Mouse (Mus musculus): ENCODE data around the gene Gm11111. TPM values are rescaled to one million over a fixed set of nuclear protein-coding genes. Genes with fewer than 3 reads are reported as not detected.

Gm11111 gene
- total RNA-seq, 2 experiments from 2014 or later: not detected

DNA sequence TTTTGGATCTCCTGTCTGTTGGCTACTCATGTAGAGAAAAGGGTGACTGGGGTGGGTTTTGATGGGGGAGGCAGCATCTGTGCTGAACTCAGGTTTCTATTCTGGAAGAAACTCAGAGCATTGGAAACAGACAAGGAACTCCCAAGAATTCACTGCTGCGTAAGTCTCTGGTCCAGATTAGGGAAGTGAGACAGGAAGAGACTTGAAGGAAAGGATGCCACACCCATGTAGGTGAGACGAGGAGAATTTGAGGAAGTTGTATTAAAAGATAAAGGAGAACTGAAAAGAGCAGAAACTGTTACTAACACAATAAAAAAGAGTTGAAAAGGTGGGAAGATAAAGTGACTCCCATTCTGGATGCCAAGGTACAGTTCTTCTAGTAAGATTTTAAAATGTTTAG, 25.9 kb downstream of the Gm11111 start:
- ATAC-seq (replicated peaks; ENCODE audit: low FRiP score, poor library complexity, severe bottlenecking): no peak

DNA sequence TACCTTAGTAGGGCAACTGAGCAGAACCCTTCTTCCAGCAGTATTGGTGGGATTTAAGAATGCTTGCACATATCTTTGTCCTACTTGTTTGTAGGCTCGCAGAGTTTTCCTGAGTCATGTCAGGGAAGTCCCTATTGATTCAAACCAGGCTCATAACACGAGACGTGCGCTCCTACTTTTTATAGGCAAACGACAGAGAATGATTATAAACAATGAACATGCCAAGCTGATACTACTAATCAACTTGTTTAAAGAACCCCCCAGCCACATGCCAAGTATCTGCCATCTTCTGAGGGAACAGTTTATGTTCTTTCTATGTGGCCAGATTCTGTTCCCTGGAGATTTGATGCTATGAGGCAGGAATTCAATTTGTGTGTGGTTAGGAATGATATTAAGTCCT, 28.3 kb downstream of the Gm11111 start:
- ATAC-seq (replicated peaks; ENCODE audit: low FRiP score, poor library complexity, severe bottlenecking): no peak

DNA sequence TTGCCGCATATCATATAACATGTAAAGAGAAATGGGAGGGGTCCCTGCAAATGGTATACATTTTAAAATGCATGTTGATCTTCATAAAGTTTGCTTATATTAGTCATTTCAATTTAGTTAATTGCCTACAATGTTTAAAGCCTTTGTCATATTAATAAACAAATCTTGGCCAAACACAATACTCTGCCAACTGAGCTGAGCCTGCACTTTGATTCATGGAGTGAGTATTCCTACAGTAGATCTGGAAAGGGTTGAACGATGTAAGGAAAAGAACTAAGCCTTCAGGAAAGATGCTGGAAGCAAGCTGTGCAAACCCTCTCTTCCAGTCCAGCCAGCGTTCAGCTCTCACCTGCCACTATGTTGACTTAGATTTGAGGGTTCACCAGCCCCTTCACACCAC, 29.6 kb downstream of the Gm11111 start:
- no peak for ATAC-seq (replicated peaks; ENCODE audit: low FRiP score, poor library complexity, severe bottlenecking)

DNA sequence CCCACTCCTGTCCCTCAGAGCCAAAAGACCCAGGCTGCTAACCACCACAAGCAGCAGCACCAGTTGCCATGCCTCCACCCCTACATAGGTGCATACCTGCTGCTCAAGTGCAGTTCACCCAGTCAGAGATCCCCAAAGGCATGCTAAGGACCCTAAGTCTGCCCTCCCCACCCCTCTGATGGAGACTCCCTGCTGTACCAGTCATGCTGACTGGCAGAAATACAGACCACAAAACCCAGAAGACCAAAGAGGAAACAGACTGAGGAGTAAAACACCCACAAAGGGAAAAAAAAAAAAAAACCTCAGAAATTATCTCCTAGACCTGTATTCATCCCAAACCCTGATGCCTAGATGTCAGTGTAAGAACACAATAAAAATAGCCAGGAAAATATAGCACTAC, 33.4 kb downstream of the Gm11111 start:
- ATAC-seq (replicated peaks; ENCODE audit: low FRiP score, poor library complexity, severe bottlenecking): no peak

Other genes with a start within 250 kb of the Gm11111 start
- gene Cfap299, start 223.4 kb upstream of the Gm11111 start, total RNA-seq (2015; ENCODE audit: low replicate concordance): not detected in 2 replicates
- gene Cfap299, start 223.4 kb upstream of the Gm11111 start, total RNA-seq (2017; ENCODE audit: low replicate concordance): not detected in 2 replicates